Mouse (Mus musculus) heart, embryonic 15.5 days (tissue): ENCODE measurements around the gene Gba. TPM values are rescaled to one million over a fixed set of nuclear protein-coding genes. Genes with fewer than 3 reads are reported as not detected.

Source experiments
- ATAC-seq: fragments of 200-750 bp; cut with Nextera tagmentation; replicated peaks from 2 replicates; pipeline ENCODE4 v1.8.0; 2017; ENCODE audit warnings: low read depth, moderate TSS enrichment; ENCODE audit not compliant: insufficient number of reproducible peaks, insufficient read depth, low FRiP score
- H3K27ac ChIP-seq: fragments of 300-500 bp; sonication (generic); 2 replicates; pipeline ENCODE4 v1.5.1; 2015; ENCODE audit warnings: mild to moderate bottlenecking, inconsistent platforms
- H3K27me3 ChIP-seq: fragments of 300-500 bp; sonication (generic); 2 replicates; pipeline ENCODE4 v1.6.1; 2015; ENCODE audit warnings: inconsistent platforms
- H3K36me3 ChIP-seq: fragments of 300-500 bp; sonication (generic); 2 replicates; pipeline ENCODE4 v1.6.1; 2015; ENCODE audit warnings: mild to moderate bottlenecking, inconsistent platforms
- H3K4me1 ChIP-seq: fragments of 300-500 bp; sonication (generic); replicated peaks from 2 replicates; pipeline ENCODE4 v1.6.1; 2015; ENCODE audit warnings: inconsistent platforms
- H3K4me2 ChIP-seq: fragments of 300-500 bp; sonication (generic); 2 replicates; pipeline ENCODE4 v1.6.1; 2015; ENCODE audit warnings: inconsistent platforms, mild to moderate bottlenecking, moderate library complexity
- H3K4me3 ChIP-seq: fragments of 300-500 bp; sonication (generic); 2 replicates; pipeline ENCODE4 v1.5.1; 2015; ENCODE audit warnings: mild to moderate bottlenecking, inconsistent platforms
- H3K9ac ChIP-seq: fragments of 300-500 bp; sonication (generic); 2 replicates; pipeline ENCODE4 v1.6.1; 2015; ENCODE audit warnings: mild to moderate bottlenecking, inconsistent platforms
- H3K9me3 ChIP-seq: fragments of 300-500 bp; sonication (generic); replicated peaks from 2 replicates; pipeline ENCODE4 v1.6.1; 2016; ENCODE audit warnings: inconsistent platforms
- WGBS: fragments of 180-500 bp; shearing (Covaris S2); methylation state at CpG from one replicate; pipeline ENCODE4 v1.1.7; 2015; ENCODE audit warnings: mixed read lengths; 5-methylcytosine and 5-hydroxymethylcytosine counted together
- polyA plus RNA-seq: library from polyadenylated mRNA; unstranded; fragments of >200 nt; fragmentation: Nextera tagmentation; extraction: Ambion mirVana; gene quantifications from 2 replicates; pipeline ENCODE4 v1.2.1, GENCODE M21; 2015

Gene Gba
- polyA plus RNA-seq, 1 experiment from 2014 or later, result 27.3 TPM

DNA sequence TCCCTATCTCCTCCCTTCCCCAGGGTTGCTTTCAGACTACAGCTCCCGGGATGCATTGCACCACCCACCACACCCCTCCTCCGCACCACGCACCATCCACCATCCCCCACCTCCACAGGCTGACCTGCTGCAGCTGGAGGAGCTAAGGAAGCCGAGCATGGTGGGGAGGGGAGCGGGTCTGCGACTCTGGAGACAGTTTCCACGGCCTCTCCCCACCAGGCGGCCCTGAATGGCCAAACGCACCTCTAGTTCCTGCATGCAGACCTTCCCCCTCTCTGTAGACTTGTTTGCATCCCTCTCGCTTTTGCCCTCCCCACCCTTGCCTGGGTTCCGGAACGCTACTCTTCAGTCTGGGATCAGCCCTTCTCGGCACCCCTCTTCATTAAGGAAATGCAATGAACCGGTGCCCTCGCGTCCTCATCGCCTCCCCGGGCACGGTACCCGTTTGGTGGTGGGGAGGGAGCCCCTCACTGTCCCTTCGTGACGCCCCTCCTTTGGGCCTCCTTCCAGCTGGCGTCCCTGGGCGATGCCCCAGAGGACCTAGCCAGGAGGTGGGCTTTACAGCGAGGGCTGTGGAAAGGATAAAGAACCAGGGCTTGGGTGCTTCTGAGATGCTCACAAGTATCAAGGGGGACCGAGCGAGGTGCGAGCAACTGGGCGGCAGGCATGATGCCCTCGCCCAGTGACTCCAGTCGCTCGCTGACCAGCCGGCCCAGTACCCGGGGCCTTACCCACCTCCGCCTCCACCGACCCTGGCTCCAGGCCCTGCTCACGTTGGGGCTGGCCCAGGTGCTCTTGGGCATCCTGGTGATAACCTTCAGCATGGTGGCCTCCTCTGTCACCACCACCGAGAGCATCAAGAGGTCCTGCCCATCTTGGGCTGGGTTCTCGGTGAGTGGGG, 19.4 kb upstream of the Gba start, which contains the start of gene Fam189b:
TSS of gene Fam189b (plus strand) at position 86 of the 901 bp plus-strand sequence.
- Histone ChIP-seq H3K27me3 (no peaks in the 10 kb centered on the region; the same call in 1 of the 2 replicates), H3K4me2 (peak within 1 kb of the TSS; percentile 91), H3K9ac (peak within 1 kb of the TSS; percentile 72), H3K9me3 (no peaks in the 10 kb centered on the region), H3K36me3 (peaks cover 30% of the 10 kb centered on the region), H3K4me3 (peak within 1 kb of the TSS; percentile 81), H3K27ac (peak within 1 kb of the TSS; percentile 86), H3K4me1 (peaks cover 26% of the 10 kb centered on the region)
- 5% methylated on average over 39 of the region's 39 CpGs for WGBS
- ATAC-seq, result peak; percentile 91

DNA sequence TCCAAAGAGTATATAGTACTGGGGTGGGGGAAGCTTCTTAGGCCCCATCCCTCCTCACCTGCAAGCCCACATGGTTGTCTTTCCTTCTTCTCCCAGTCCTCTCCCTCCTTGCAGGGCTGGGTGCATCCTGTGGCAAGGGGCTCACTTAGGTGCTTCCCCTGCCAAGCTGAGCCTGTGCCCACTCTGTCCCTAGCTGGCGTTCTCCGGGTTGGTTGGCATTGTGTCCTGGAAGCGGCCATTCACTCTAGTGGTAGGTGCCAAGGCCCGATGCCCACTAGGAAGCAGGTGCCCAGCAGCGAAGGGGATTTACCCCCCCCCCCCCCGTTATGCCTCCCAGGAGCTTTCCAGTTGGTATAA, 18.8 kb upstream of the Gba start:
- H3K27me3 ChIP-seq, result no peaks in the 10 kb centered on the region; the same call in 1 of the 2 replicates

DNA sequence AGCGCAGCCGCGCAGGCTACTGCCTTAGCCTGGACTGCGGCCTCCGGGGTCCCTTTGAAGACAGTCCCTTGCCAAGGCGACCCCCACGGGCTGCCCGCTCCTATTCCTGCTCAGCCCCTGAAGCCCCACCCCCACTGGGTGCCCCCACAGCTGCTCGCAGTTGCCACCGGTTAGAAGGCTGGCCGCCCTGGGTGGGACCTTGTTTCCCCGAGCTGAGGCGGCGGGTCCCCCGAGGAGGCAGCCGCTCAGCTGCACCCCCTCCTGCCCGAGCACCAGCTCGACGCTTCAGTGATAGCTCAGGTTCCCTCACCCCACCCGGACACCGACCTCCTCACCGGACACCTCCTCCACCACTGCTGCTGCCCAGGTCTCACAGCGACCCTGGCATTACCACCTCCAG, 15.5 kb upstream of the Gba start:
- Histone ChIP-seq H3K4me3 (no peak overlapping the region), H3K36me3 (peaks cover 2% of the 10 kb centered on the region; the same call in 1 of the 2 replicates), H3K4me2 (no peak overlapping the region), H3K4me1 (peaks cover 21% of the 10 kb centered on the region), H3K27ac (no peak overlapping the region; the same call in 1 of the 2 replicates), H3K27me3 (no peaks in the 10 kb centered on the region; the same call in 1 of the 2 replicates), H3K9ac (no peak overlapping the region), H3K9me3 (no peaks in the 10 kb centered on the region)
- 47% methylated on average over 23 of the region's 23 CpGs for WGBS
- no peak for ATAC-seq

More for the DNA sequence above, 18.8 kb upstream of the Gba start:
- Histone ChIP-seq H3K9ac (peak overlapping the region; percentile 72), H3K4me3 (peak overlapping the region; percentile 81), H3K36me3 (peaks cover 30% of the 10 kb centered on the region), H3K27ac (no peak overlapping the region), H3K4me2 (peak overlapping the region; percentile 91), H3K4me1 (peaks cover 21% of the 10 kb centered on the region), H3K9me3 (no peaks in the 10 kb centered on the region)
- 74% methylated on average over 6 of the region's 6 CpGs for WGBS
- ATAC-seq, result no peak

DNA sequence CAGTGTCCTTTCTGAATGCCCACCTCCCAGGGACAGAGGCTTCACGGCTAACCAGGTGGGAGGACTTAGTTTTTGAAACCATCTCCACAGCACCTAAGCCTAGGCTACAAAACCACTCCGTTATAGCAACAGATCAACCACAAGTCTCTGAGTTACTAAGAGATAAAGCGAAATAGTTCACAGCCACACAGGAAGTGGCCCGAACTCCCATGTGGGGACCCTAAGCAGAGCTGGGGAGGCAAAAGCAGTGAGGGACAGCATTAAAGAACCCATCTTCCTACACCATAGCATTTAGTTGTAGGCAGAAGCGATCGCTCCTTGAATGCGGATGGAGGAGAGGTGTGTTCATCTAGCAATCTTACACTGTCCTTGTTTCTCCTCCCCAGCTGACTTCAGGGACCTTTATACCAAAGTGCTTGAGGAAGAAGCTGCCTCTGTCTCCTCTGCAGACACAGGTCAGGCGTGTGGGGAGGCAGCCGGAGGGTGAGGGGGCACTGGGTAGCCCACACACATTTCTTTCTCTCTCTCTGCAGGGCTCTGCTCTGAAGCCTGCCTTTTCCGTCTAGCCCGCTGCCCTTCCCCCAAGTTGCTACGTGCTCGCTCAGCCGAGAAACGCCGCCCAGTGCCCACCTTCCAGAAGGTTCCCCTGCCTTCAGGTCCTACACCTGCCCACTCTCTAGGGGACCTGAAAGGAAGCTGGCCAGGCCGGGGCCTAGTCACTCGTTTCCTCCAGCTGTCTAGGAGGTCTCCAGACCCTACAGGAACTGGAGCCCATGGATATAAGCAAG, 14.8 kb upstream of the Gba start:
- no peaks in the 10 kb centered on the region; the same call in 1 of the 2 replicates for H3K27me3 ChIP-seq
- peaks cover 18% of the 10 kb centered on the region for H3K4me1 ChIP-seq
- ATAC-seq, result no peak
- 79% methylated on average over 18 of the region's 18 CpGs for WGBS
- H3K9ac ChIP-seq, result no peak overlapping the region
- H3K4me3 ChIP-seq, result no peak overlapping the region
- no peaks in the 10 kb centered on the region for H3K9me3 ChIP-seq
- no peaks in the 10 kb centered on the region for H3K36me3 ChIP-seq
- H3K27ac ChIP-seq, result peak overlapping the region; percentile 2; the same call in 1 of the 2 replicates
- 0 out of 2 replicates have a peak overlapping the region, but pooled peaks have one; percentile 3 for H3K4me2 ChIP-seq

DNA sequence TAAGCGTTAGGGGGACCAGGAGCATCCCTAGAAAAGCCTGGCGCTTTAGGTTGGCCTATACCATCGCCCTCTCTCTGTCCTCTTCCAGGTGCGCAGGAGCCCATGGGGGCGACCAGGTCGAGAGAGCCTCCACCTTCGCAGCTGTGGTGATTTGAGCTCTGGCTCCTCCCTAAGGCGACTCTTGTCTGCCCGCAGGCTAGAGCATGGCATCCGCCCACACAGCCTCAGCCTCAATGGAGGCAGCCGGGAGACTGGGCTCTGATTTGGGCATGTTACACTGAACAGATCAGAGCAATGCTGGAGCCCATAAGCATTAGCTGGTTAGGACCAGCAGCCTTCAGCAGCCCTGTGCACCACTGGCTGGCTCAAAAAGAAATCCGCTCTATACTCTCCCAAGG, 14.3 kb upstream of the Gba start:
- Histone ChIP-seq H3K4me3 (no peak overlapping the region), H3K9me3 (no peaks in the 10 kb centered on the region)

DNA sequence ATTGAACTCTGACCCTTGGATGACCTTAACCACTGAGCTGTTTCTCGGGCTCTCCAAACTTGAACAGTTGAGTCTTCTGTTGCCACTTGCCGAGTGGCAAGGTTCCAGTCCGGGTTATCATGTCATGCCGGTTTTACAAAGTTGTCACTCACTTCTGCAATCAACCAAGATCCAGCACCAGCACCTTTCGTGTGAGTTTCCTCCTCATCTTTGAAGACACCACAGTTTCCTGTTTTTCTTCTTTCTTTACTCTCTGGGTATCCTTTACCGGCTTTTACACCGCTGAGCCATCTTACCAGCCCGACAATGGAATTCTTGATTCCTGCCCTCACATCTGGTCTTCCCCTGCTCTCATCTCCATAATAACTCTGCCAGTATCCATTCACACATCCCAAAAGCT, 12.3 kb upstream of the Gba start:
- Histone ChIP-seq H3K4me2 (no peak overlapping the region), H3K27ac (no peak overlapping the region), H3K27me3 (no peaks in the 10 kb centered on the region; the same call in 1 of the 2 replicates), H3K4me3 (no peak overlapping the region), H3K9ac (no peak overlapping the region), H3K4me1 (peaks cover 4% of the 10 kb centered on the region), H3K36me3 (no peaks in the 10 kb centered on the region), H3K9me3 (no peaks in the 10 kb centered on the region)
- 68% methylated on average over 8 of the region's 8 CpGs for WGBS
- no peak for ATAC-seq

More for the DNA sequence above, 14.3 kb upstream of the Gba start:
- no peak for ATAC-seq
- Histone ChIP-seq H3K27me3 (no peaks in the 10 kb centered on the region; the same call in 1 of the 2 replicates), H3K9ac (no peak overlapping the region), H3K27ac (no peak overlapping the region), H3K4me1 (peaks cover 15% of the 10 kb centered on the region), H3K4me2 (no peak overlapping the region), H3K36me3 (no peaks in the 10 kb centered on the region)
- WGBS, result 66% methylated on average over 12 of the region's 12 CpGs

DNA sequence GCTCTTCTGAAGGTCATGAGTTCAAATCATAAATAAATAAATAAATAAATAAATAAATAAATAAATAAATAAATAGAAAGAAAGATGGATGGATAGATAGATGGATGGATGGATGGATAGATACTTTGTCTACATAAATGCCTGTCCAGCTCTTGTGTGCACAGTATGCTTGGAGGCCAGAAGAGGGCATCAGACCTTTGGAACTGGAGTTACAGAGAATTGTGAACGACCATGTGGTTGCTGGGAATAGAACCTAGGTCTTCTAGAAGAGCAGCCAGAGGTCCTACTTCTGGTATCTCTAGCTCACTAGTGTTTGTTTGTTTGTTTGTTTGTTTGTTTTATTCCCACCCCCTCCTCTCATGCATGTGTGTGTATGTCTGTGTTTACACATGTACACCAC, 9.4 kb upstream of the Gba start:
- no peak overlapping the region for H3K4me3 ChIP-seq
- ATAC-seq, result no peak
- H3K9ac ChIP-seq, result no peak overlapping the region
- WGBS, result 86% methylated on average over 1 of the region's 1 CpGs
- no peak overlapping the region for H3K27ac ChIP-seq
- no peaks in the 10 kb centered on the region for H3K27me3 ChIP-seq
- no peaks in the 10 kb centered on the region for H3K9me3 ChIP-seq
- H3K36me3 ChIP-seq, result no peaks in the 10 kb centered on the region
- H3K4me1 ChIP-seq, result peaks cover 8% of the 10 kb centered on the region
- no peak overlapping the region for H3K4me2 ChIP-seq

DNA sequence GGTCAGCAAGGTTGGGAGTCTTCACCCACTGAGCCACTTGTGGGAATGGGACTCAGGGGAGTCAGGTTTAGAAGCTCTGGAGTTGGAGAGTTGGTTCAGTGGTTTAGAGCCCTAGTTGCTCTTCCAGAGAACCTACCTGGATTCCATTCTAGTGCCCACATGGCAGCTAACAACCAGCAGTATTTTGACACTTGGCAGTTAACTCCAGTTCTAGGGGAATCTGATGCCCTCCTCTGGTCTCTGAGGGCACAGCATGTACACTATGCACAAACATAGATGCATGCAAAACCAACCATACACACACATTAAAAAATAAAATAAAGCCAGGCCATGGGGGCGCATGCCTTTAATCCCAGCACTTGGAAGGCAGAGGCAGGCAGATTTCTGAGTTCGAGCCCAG, 8.9 kb upstream of the Gba start:
- Histone ChIP-seq H3K36me3 (no peaks in the 10 kb centered on the region), H3K4me1 (peaks cover 8% of the 10 kb centered on the region), H3K9ac (no peak overlapping the region), H3K4me3 (no peak overlapping the region), H3K27ac (no peak overlapping the region), H3K9me3 (no peaks in the 10 kb centered on the region), H3K4me2 (no peak overlapping the region), H3K27me3 (no peaks in the 10 kb centered on the region)
- ATAC-seq, result no peak
- WGBS, result 87% methylated on average over 2 of the region's 2 CpGs

DNA sequence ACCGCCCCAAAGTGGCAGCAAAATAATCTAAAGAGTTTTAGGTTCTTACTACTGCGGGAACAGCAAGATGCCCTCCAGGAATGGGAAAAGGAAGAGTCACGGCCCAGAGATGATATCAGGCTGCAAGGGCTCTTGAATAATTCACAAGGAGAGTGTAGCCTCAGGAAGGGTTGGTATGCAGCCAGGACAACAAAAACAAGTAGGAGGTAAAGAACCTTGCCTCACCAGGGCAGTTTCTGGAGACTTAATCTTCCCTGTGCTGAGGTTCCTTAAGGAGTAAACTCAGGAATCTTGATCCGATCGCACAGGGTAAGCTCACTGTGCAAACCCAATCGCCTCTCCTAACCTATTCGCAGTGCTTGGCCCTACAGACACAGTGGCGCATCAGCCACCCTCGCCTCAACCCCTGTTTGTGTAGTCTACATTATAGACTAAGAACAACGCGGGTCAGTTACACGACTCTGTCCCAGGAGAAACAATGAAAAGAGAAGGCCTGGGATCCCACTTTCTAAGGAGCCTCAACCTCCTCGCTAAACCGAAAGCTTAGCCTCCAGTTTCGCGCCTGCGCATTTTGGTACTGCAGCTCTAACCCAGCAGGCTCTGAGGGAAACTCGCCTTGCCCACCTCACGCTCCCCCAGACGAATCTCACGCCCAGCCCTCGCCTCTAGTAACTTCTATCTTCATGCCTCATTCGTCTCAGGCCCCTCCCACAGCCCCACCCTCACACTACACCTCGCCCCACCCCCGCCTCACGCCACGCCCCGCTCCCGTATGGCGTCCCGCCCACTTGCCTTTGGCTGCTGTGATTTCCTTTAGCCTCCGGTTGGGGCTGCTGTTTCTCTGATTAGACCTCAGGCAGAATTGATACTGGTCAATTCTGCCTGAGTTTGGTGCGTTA, 6.5 kb upstream of the Gba start:
- WGBS, result 8% methylated on average over 33 of the region's 33 CpGs
- peak overlapping the region; percentile 53 for H3K4me3 ChIP-seq
- peak overlapping the region; percentile 67 for H3K9ac ChIP-seq

DNA sequence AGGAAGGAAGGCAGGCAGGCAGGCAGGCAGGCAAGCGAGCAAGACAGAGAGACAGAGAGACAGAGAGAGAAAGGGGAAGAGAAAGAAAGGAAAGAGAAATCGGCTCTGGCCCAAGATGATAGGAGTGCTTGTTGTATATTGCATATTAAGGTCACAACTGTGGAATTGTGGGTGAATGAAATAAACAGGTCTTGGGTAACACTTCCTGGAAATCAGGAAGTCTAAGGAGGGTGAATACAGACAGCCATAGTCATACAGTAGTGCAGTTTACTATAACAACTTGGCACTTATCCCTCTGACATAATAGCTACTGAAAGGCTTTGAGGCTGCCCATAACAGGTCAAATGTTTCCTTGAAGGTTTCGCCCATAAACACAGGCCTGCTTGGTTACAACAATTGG, 2.9 kb upstream of the Gba start:
- H3K9me3 ChIP-seq, result no peaks in the 10 kb centered on the region
- 73% methylated on average over 3 of the region's 3 CpGs for WGBS
- H3K4me2 ChIP-seq, result no peak overlapping the region
- H3K4me1 ChIP-seq, result peaks cover 14% of the 10 kb centered on the region
- no peak overlapping the region for H3K27ac ChIP-seq
- H3K9ac ChIP-seq, result no peak overlapping the region
- peaks cover 3% of the 10 kb centered on the region; the same call in 1 of the 2 replicates for H3K36me3 ChIP-seq
- H3K27me3 ChIP-seq, result no peaks in the 10 kb centered on the region
- no peak for ATAC-seq
- no peak overlapping the region for H3K4me3 ChIP-seq

More for the DNA sequence above, 6.5 kb upstream of the Gba start:
- H3K4me1 ChIP-seq, result peaks cover 8% of the 10 kb centered on the region
- H3K4me2 ChIP-seq, result peak overlapping the region; percentile 67
- H3K9me3 ChIP-seq, result no peaks in the 10 kb centered on the region
- H3K27me3 ChIP-seq, result no peaks in the 10 kb centered on the region
- peak; percentile 98 for ATAC-seq
- H3K36me3 ChIP-seq, result no peaks in the 10 kb centered on the region
- H3K27ac ChIP-seq, result peak overlapping the region; percentile 78
